20 mouse cellular contexts compared by ENCODE assay signal in genomic region chr6:119004596-119004995, GRCm38 (mm10).
DNase-seq lines count a peak whose midpoint lies in the region; ATAC-seq lines count a peak whose summit lies in the region.
"Had no signal": no experiment of that assay in that cellular context is flagged by ENCODE, and none has a peak within 500 bp of the region (broad histone marks: within the 10 kb centered on the region; RNA-seq: fewer than 3 reads in every experiment).

No protein-coding gene starts in this region.

- DNase-seq in adrenal gland, adult 8-10 months = peak; percentile 54
- DNase-seq in adrenal gland, adult 18-20 months (ENCODE audit: low spot score in 2 of 2) = no peak
- DNase-seq in right cerebral cortex, adult 18-20 months = peak; percentile 39
- DNase-seq in right cerebral cortex, postnatal 25 days = no peak
- DNase-seq in adrenal gland, postnatal 14 days = peak; percentile 68
- peak; percentile 66 for DNase-seq in brain, adult 2 months (ENCODE audit: low read depth, low spot score)
- DNase-seq in spleen, postnatal 36 days (ENCODE audit: low spot score in 2 of 2) = no peak
- DNase-seq: cerebellum, adult 11-12 months; cerebellum, adult 8-10 months; cerebellum, postnatal 10 days; cerebellum, postnatal 36 days; embryo, embryonic 11 days; gastrocnemius, adult 2 months; gastrocnemius, postnatal 14 days; heart, adult 2 months; kidney, adult 2 months had no signal

- no peak for ATAC-seq in granulocyte monocyte progenitor cell, adult 5-6 weeks (replicated peaks; ENCODE audit: poor library complexity, severe bottlenecking)
- ATAC-seq: forebrain, embryonic 15.5 days; intestine, postnatal 0 days; Patski had no signal

Comparison
In these comparisons a context has a peak if more than half of its experiments do, and no peak if none do; other contexts are left out.
1. DNase-seq: peak in adrenal gland, adult 8-10 months (single experiment), right cerebral cortex, adult 18-20 months (single experiment), adrenal gland, postnatal 14 days (single experiment) and brain, adult 2 months (single experiment); none in adrenal gland, adult 18-20 months (0 of 2), right cerebral cortex, postnatal 25 days (single experiment) and spleen, postnatal 36 days (0 of 2).